Mouse (Mus musculus) retina, postnatal 1 day (tissue): ENCODE data around the gene Gtpbp3.

ENCODE experiments used
- DNase-seq: peaks from one replicate; pipeline ENCODE4 v3.0.0-alpha.2; 2012

Gtpbp3 gene

GRCm38 (mm10) chr8:71497881-71498501 lies 10.1 kb downstream of the Gtpbp3 start:
- no peak for DNase-seq

GRCm38 (mm10) chr8:71498816-71499690 lies 11.2 kb downstream of the Gtpbp3 start:
- DNase-seq = peak; percentile 19

- DNase-seq = no peak
Observed at GRCm38 (mm10) chr8:71504349-71504748, 16.4 kb downstream of the Gtpbp3 start.

- DNase-seq = no peak
Observed at GRCm38 (mm10) chr8:71505326-71505725, 17.4 kb downstream of the Gtpbp3 start.

GRCm38 (mm10) chr8:71505979-71506378 lies 18.1 kb downstream of the Gtpbp3 start:
- DNase-seq = no peak

GRCm38 (mm10) chr8:71507589-71508104 lies 19.7 kb downstream of the Gtpbp3 start:
- DNase-seq = peak; percentile 89

GRCm38 (mm10) chr8:71509316-71509715 lies 21.4 kb downstream of the Gtpbp3 start:
- no peak for DNase-seq

GRCm38 (mm10) chr8:71511644-71512043 lies 23.7 kb downstream of the Gtpbp3 start, which contains the start of gene Plvap:
Gene Plvap, minus strand, starts transcription at chr8:71511752.
- no peak for DNase-seq

- no peak for DNase-seq
Observed at GRCm38 (mm10) chr8:71513018-71513754, 25.3 kb downstream of the Gtpbp3 start.

- no peak for DNase-seq
Observed at GRCm38 (mm10) chr8:71515043-71515442, 27.1 kb downstream of the Gtpbp3 start.

- DNase-seq = no peak
Observed at GRCm38 (mm10) chr8:71516786-71517185, 28.9 kb downstream of the Gtpbp3 start.

- DNase-seq = peak; percentile 81
Observed at GRCm38 (mm10) chr8:71519037-71519825, 31.3 kb downstream of the Gtpbp3 start.

- DNase-seq = peak; percentile 95
Observed at GRCm38 (mm10) chr8:71521634-71522033, 33.7 kb downstream of the Gtpbp3 start.

GRCm38 (mm10) chr8:71525226-71526050 lies 37.5 kb downstream of the Gtpbp3 start, which contains the start of gene Ccdc194:
Gene Ccdc194, minus strand, starts transcription at chr8:71525711.
- DNase-seq = no peak

GRCm38 (mm10) chr8:71526272-71526671 lies 38.4 kb downstream of the Gtpbp3 start:
- no peak for DNase-seq

- DNase-seq = no peak
Observed at GRCm38 (mm10) chr8:71527162-71527870, 39.4 kb downstream of the Gtpbp3 start.

- DNase-seq = no peak
Observed at GRCm38 (mm10) chr8:71528362-71529073, 40.6 kb downstream of the Gtpbp3 start.

GRCm38 (mm10) chr8:71530735-71531467 lies 43.0 kb downstream of the Gtpbp3 start:
- peak; percentile 54 for DNase-seq

GRCm38 (mm10) chr8:71534263-71534810 lies 46.4 kb downstream of the Gtpbp3 start:
- no peak for DNase-seq
